Mouse (Mus musculus) heart, adult 8-10 months (tissue): ENCODE measurements around the gene Cpne6. TPM values are rescaled to one million over a fixed set of nuclear protein-coding genes. Genes with fewer than 3 reads are reported as not detected.

Experiments used
- DNase-seq: peaks from one replicate; pipeline ENCODE4 v3.0.0; 2022; ENCODE audit warnings: low spot score
- total RNA-seq, 4 experiments: library from RNA; stranded (reverse); gene quantifications; 2 replicates each; pipeline ENCODE4 v1.2.4; 2022

Cpne6 gene
- total RNA-seq, result under 1 TPM in 1 of 4 experiments, not detected in 3; 0.12 TPM

DNA sequence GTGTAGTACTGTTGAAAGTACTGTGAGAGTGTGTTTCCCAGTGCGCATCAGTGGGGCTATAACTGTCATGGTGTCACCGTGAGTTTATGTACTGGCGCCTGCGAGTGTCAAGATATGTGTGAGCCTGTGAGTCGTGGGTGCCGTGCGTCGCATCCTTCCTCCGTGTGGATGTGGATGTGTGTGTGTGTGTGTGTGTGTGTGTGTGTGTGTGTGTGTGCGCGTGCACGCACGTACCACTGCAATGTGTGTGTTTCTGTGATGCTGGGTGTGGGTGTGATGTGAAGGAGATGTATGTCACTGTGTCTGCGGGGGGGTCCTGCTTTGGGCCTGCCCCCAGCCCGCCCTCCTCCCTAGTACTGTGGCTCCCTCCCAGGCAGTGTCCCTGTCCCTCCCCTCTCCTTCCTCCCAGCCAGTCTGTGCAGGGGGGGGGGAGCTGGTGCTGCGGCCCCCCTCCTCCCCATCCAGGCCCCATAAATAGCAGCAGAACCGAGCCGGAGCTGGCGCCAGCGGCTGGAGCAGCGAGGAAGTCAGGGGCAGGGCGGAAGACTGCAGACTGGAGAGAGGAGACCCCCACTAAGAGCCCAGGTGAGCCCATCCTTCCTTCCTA lies at the start of gene Cpne6:
Cpne6 (plus strand) TSS at position 321 of the 607 bp plus-strand sequence.
- DNase-seq, result no peak

DNA sequence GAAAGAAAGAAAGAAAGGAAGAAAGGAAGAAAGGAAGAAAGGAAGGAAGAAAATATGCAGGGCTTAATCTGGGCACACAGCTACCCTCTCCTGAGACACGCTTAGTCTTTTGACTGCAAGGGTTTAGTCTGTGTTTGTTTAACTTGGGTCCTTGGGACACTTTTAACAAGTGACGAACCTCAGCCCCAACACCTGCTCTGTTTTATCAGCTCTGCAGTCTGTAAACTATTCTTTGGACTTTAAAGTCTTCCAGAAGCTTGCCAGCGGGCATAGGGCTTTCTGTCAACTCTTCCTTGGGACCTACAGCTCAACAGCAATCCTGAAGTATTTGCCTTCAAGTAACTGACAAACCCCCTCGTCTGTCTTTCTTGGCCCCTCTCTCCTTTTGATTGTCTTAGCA lies 48.5 kb upstream of the Cpne6 start:
- DNase-seq, result no peak

DNA sequence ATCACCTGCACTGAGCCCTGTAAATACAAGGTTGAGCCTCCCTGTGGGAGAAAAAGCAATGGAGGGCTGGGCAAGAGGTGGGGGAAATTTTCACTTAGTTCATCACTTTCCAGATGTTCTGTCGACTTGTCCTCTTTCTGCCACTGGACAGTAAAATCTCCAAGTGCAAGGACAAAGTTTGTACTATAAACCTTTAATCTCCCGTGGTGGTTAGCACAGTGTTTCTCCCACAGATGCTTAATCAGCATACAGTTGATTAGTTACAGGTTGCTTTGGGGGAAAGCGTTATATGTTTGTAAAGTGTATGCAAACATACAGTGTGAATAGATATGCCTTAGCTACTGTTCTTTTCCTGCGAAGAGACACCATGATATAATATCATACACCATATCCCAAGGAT lies 43.8 kb upstream of the Cpne6 start:
- no peak for DNase-seq

DNA sequence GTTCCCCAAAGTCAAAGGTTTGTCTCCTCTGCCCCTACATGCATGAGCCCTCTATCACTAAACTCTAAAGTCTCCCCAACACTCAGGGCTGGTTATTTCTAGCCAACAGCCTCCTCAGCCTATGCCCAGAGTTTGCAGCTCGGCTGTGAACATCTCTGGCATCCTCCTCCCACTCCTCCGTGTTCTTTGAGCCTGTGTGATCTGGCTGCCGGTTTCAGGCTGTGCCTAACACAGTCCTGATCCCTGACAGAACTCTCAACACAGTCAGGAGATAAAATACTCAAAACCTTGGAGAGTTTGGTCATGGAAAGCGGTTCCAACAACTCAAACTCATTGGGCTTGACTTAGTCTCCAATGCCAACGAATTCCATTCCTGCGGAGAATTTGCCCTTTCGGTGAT lies 43.1 kb upstream of the Cpne6 start:
- DNase-seq, result no peak

DNA sequence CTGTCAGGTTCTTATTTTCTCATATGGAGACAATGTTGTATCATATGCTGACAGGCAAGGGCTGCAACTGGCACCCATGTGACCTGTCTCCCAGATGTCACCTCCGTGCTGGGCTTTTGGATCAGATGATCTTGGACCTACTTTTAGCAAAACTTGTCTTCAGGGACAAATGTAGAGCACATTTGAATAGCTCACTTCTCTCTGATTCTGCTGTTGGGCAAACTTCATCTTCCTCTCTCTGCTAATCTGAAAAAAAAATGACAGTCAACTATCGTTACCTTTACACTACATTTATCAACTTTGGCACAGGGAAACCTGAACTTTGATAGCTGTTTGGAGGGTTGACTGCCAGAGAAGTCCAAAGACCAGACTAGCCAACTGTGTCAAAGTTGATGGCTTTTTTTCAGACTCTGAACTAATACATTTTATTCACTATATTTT lies 41.9 kb upstream of the Cpne6 start:
- peak; percentile 27 for DNase-seq

DNA sequence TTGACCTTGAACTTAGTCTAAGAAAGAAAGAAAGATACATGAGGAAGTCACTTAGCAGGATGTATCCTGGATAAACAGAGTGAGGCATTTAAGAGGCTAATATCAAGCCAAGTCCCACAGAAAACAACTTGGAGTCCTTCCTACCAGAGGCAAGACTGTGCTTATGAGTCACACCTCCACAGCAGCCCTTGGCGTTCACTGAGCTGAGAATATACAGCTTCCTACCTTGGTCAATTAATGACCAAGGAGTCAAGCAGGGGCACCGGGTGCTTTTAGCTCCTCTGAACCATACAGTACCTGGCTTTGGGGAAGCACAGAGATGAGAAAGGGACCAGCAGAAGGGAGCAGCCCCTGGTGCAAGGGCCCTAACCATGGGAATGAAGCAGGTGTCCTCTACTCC lies 41.2 kb upstream of the Cpne6 start:
- DNase-seq, result no peak

DNA sequence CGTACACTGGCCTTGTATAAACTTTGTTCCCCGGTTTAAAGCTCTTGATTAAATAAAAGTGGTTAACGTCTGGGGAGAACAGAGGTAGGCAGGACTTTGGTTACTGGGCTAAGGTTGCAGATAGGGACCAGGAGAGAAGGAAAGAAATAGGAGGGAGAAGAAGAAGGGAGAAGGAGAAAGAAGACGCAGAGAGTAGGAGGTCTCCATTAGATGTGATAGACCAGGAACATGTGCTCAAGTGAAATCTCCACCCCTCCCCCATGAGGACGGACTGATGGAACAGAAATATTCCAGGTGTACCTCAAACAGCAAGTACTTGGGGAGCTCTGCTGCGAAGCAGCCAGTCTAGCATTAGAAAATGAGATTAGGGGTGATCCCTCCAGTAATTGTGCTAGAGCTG lies 40.4 kb upstream of the Cpne6 start:
- DNase-seq, result no peak

DNA sequence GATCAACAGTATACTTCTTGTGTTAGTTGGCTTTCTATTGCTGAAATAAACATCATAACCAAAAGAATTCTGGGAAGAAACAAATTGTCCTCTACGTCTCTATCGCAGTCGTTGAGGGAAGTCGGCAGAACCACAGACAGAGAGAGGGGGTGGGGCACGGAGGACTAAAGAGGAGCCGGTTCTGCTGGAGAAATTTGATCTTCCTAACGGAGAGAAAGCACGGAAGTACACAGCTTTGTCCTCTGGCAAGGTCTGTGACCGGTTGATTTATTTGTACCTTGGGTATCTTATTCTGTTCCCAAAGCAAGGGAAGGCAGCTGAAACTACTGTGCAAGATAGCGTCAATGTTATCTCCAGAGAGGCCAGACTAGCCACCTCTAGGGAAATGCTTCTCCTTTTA lies 39.4 kb upstream of the Cpne6 start:
- DNase-seq, result no peak

DNA sequence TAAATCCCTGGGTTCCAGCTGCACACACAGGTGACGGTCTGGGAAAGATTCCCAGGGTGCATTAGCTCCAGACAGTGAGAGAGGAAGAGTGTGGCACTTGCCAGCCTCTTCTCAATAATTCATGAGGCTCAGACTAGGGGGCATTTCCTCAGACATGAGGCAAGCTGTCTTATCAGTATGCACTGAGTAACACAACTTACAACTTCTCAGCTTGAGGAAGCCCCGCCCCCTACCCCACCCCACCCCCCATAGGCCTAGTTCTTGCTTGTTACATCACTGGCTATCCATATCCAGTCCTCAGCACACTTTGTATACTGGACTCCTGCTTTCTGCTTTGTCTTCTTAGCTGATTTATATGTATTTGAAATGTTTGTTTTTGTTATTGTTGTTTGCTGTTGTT lies 34.6 kb upstream of the Cpne6 start:
- DNase-seq, result no peak

DNA sequence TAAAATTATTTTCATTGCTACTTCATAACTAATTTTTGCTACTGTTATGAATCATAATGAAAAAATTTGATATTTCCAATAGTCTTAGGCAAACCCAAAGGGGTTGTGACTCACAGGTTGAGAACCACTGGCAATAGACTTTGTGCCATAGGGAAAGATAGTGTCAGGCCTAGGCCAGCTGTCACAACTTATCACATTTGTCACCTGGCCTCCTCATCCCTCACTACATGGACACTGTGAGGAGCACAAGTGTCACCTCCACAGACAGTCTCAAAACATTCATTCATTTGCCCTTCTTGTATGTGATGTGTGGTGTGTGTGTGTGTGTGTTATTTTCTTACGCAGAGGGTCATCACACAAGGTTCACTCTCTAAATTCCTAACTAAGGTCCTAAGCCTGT lies 32.8 kb upstream of the Cpne6 start:
- no peak for DNase-seq

DNA sequence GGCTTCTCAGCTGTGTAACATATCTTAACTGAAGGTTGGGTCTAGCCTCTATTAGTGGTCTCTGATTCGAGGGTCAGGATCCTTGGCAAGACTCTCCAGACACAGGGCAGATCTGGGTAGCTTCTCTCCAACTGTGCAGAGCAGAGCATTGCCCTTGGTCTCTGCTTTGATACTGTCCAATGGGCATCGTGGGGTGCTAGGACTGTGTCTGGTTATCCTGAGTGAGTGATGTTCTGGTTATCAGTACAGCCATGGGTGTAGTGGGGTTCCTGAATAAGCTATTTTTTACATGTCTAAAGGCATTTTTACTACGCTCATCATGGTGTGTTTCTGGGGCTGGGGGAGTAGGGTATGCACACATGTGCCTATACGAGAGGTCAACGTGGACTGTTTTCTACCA lies 32.4 kb upstream of the Cpne6 start:
- DNase-seq, result no peak

DNA sequence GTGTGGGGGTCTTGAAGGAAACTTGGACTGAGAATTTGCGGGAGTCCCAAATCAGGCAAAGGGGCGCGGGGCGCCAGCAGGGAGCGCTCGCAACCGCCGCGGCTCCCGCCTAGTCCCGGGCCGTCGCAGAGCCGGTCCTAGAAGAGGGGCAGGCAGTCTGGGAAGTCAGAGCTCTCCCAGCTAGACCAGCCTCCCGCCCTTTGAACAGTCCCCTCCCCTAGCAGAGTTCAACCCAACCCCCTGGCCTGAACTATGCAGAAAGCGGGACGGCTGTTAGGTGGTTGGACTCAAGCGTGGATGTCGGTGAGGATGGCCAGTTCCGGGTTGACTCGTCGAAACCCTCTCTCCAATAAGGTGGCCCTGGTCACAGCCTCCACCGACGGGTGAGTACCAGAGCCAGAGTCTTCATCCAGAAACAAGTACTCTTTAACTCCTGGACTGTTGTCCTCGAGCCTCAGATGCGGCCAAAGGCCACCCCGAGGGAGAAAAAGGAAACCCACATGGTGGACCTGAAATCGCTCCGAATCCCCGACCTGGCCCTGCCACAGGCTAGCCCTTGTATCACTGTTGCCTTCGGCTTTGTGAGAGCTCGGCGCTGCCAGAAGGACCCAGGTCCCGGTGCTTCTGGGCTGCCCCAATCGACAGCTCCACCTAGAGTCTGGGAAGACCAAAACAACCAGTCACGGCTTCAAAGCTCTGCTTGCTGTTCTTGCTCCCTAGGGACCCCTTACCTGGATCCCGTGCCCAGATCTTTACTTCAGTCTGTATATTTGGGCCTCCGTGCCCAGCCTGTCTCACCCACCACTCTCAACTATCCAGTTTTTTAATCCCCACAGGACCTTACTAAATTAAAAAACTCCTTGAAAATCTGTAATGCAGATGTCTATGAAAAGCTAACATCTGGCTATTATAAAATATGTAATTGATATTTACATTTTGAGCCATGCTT lies 31.3 kb upstream of the Cpne6 start, which contains the start of gene Dhrs4:
Dhrs4 (plus strand) TSS at position 108 of the 949 bp plus-strand sequence.
- DNase-seq, result peak; percentile 82

DNA sequence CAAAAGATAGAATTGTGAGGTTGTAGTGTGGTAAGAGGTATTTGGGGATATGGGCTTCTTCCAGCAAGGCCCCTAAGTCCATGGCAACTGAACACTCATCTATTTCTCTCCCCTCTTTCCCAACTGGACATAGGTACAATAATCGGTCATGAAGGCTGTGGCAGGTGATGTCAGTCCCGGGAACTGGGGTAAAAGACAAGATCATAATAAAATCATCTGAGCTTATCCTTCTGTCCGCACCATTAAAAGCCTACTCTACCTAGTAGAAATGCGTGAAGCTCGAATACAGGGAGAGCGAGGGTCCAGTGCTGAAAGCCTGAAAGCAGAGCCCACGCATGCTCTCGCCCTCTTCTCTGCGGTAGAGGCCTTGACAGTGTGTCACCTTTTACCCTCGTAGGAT lies 30.6 kb upstream of the Cpne6 start:
- DNase-seq, result no peak

DNA sequence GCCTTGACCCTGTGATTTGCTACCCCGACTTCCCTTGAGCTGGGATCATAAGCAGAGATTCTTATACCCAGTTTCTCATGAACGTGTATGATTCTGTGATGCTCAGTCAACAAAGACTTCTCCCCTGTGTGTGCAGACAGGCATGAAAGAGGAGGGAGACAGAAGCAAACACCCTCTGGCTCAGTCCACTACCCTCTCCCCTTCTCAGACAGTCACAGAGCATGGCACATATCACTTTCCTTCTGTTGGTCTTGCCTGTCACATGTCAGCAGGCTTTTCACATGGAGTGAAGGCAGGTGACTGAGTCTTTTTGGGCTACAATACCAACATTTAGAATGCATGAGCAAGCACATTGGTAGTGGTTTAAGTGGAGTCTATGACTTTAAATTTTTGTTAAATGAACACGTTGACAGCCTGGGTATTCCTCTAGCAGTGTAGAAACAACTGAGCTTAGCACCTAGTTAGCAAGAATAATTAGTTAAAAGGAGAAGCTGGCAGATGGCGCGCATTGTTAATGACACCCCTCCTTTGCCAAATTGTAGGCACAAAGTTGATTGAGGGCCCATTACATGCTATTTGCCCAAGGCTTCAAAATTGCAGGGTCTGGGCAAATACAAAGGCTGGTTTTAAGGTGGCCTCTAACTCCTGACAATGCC lies 25.7 kb upstream of the Cpne6 start:
- DNase-seq, result no peak

DNA sequence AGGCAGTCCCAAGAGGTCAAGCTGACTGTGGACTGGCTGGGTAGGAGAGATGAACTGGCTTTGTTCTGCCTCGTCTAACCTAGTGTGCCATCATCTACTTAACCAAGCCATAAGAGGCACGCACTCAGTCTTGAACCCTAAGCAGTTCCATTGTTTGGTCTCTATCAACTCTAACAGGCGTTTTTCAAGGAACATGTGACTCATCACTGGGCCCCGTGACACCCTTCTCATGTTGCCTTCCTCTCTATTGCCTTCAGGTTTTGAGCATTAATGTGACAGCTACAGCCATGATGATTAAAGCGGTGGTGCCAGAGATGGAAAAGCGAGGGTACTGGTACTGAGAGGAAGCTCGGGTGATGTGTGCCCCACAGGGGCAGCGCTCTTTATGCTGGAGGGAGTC lies 23.4 kb upstream of the Cpne6 start:
- DNase-seq, result no peak

DNA sequence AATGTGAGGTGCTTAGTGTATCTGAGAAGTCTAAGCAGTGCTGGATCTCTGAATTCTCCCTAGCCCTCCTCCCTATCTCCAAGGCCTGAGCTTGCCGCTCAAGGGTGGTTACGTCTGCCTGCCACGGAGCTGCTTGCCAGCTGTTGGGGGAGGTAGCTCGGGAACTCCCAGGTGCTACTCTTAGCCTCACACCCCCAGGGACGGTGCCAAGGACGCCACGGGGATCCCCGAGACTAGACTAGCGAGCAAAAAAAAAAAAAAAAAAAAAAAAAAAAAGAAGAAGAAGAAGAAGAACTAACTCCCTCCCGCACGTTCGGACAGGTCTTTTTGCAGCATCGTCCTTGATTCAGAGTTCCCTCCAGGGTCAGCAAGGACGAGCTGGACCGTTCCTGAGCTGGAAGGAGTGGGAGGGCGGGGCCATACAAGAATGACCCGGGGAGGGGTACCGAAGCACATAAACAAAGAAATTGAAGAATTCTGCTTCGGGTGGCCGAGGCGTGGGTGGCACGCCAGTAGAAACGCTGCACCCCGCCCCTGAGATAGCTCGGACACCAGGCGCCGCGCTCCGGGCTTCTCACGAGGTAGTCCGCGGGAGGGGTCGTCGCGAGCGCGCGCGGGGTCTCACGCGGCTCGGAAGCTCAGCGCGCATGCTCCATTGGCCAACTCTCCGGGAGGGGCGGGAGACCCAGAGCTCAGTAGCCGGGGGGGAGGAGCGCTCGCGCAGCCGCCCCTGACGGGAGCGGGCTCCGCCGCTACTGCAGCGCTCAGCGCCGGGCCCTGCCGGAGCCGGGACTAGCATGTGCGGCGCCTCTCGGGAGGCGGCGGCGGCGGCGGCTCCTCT lies 19.7 kb upstream of the Cpne6 start, which contains the start of gene Carmil3:
Carmil3 (plus strand) TSS at position 291 of the 841 bp plus-strand sequence.
- peak; percentile 25 for DNase-seq

DNA sequence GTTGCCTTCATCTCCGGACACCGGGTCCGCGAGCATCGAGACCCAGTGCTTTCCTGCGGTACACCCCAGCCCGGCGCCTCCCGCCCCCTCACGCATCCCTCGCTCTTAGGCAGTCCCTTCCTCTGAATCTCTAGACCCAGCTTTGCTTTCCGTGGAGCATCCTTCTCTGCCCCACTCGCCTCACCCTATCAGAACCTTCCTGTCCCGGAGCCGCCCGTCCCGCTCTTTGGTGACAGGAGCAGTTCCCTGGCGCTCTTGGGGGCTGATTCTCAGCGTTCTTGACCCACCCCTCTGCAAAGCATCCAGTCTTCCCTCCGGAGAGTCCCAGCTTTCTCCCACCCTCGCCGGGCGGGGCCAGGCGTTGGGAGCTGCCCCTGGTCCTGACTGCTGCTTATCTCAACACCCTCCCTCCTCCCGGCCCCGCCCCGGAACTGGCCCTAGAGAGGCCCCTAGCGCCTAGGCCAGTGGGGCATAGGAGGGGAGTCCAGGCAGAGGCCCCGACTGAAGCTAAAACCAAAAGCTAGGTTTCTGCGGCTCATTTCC lies 18.9 kb upstream of the Cpne6 start:
- DNase-seq, result peak; percentile 31

DNA sequence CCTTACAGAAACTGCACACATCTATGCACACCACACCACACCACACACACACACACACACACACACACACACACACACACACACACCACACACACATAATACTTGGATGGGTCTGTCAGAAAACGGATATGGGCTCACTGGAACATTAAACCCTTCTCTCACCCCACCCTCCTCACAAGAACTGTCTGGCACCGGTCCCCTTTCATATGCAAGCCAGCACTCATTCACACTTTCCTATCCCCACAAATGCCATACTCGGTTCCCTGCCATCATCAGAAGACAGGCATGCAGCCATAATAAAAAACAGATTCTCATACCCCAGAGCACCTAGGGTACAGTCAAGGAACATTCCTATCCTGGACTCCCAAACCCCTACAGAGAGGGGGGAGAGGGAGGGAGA lies 18.1 kb upstream of the Cpne6 start:
- DNase-seq, result no peak

DNA sequence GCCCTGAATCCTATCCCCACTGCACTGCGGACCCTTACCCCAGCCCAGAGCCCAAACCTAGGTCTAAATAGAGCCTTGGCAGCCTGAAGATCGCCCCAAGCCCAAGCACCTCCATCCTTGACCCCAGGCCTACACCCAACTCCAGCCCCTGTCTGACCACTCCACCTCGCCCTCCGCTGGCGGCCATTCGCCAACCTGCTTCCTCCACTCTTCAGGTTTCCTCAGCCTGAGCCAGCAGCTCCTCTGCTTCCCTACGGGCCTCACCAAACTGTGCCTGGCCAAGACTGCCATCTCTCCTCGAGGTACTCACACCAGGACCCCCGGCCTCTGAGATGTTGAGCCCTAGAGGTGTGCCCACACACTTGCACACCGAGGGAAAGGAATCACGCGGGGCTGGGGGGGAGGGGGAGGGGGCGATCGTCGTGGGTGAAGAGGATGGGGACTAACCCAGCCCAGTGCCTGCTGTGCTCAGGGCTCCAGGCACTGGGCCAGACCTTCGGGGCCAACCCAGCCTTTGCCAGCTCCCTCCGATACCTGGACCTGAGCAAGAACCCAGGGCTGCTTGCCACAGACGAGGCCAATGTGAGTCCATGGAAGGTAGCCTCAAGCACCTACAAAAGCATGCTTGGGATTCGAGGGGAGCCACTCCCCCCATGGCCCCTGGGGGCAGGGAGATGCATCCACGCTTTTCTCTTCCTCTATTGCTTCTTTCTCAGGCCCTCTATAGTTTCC lies 14.6 kb upstream of the Cpne6 start:
- no peak for DNase-seq

DNA sequence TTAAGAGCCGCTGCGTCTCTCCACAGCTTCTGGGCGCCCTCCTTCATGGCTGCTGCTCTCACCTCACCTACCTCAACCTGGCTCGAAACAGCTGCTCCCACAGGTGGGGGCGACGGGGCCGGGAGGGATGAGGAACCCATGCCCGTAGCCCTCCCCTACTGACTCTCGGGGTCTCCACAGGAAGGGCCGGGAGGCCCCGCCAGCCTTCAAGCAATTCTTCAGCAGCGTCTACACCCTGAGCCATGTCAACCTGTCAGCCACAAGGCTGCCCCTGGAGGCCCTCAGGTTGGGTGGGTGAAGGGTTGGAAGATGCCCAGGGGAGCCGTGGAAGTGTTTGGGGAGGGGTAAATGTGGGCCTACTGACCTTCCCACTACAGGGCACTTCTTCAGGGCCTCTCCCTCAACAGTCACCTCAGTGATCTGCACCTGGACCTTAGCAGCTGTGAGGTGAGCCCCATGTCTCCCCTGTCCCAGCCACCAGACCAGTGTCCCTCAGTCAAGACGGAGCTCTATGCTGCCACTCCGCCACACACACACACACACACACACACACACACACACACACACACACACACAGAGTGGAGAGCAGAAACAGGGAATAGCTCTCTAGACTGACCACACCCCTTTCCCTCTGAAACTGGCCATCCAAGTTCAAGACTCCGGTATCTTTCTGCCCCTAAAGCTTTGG lies 13.3 kb upstream of the Cpne6 start:
- DNase-seq, result no peak
